Mouse (Mus musculus) midbrain, embryonic 15.5 days (tissue): ENCODE results near the gene Dusp27. TPM values are rescaled to one million over a fixed set of nuclear protein-coding genes. Genes with fewer than 3 reads are reported as not detected.

Source experiments
- polyA plus RNA-seq: library from polyadenylated mRNA; unstranded; fragments of >200 nt; fragmentation: Nextera tagmentation; extraction: Ambion mirVana; gene quantifications from 2 replicates; pipeline ENCODE4 v1.2.1, GENCODE M21; 2015

Dusp27 gene
- polyA plus RNA-seq, 1 experiment from 2014 or later, result 1.7 TPM

Other genes with a start within 250 kb of the Dusp27 start
- gene Pou2f1, start 125.2 kb downstream of the Dusp27 start, polyA plus RNA-seq, result 25.6 and 30.1 TPM in 2 replicates
- gene Gpa33, start 2.3 kb upstream of the Dusp27 start, polyA plus RNA-seq, result 0.10 TPM in 1 of 2 replicates, not detected in the other
- 0.14 TPM in 1 of 2 replicates, not detected in the other for gene Mael, start 110.8 kb upstream of the Dusp27 start, polyA plus RNA-seq
- 6.1 and 6.2 TPM in 2 replicates for gene Ildr2, start 126.2 kb upstream of the Dusp27 start, polyA plus RNA-seq